Mouse (Mus musculus) megakaryocyte progenitor cell, adult 5-6 weeks (primary cell): Measurements from ENCODE around the gene Flywch1. TPM values are rescaled to one million over a fixed set of nuclear protein-coding genes. Genes with fewer than 3 reads are reported as not detected.

Source experiments
- ATAC-seq: replicated peaks from 2 replicates; pipeline ENCODE4 v1.8.0; 2016; ENCODE audit warnings: mild to moderate bottlenecking, moderate TSS enrichment, inconsistent platforms; ENCODE audit not compliant: poor library complexity
- total RNA-seq, 2 experiments: library from RNA; stranded (forward) in 1 of 2; stranded (reverse) in 1 of 2; fragments of 157-497, 149-512 nt in 1 of 2; fragments of 200-1000 nt in 1 of 2; gene quantifications; 2 replicates each; pipeline versions ENCODE4 v1.2.3 to v1.2.4; 2015 to 2017

Gene Flywch1
- total RNA-seq, 2 experiments from 2014 or later, result 5.1 to 10.6 TPM

GRCm38 (mm10) chr17:23745301-23746251 lies 25.8 kb downstream of the Flywch1 start, which contains the start of gene Kremen2:
Gene Kremen2, minus strand, starts transcription at chr17:23745833.
- no peak for ATAC-seq

GRCm38 (mm10) chr17:23744651-23745050 lies 26.8 kb downstream of the Flywch1 start:
- ATAC-seq, result no peak

- no peak for ATAC-seq
Observed at GRCm38 (mm10) chr17:23744076-23744475, 27.3 kb downstream of the Flywch1 start.

GRCm38 (mm10) chr17:23742941-23743340 lies 28.5 kb downstream of the Flywch1 start:
- ATAC-seq, result no peak

DNA sequence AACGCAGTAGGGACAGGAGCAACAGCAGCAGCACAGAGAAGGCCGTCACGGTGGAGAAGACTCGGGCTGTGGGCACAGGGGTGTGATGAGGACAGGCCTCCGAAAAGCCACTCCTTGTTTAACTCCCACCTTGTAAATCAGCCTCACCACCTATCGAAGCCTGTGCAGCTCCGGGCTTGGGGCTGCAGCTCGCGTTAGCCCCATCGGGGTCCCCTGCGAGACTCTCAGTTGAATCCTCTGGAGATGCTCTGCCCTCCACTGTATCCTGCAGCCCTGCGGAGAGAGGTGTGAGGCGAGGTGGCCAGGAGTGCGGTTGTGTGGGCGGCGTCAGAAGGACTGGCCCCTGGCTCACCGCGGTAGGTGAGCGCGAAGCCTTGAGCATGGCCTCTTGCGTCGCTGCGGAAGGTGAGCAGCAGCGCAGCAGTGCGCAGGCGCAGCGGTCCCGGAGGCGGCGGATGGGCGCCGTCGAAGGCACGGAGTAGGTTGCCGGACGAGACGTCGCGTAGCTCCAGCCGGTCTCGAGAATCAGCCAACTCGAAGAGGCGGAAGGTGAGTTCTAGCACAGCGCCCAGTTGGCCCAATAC lies 29.1 kb downstream of the Flywch1 start:
- no peak for ATAC-seq

- ATAC-seq, result no peak
Observed at GRCm38 (mm10) chr17:23741359-23742209, 29.8 kb downstream of the Flywch1 start.

DNA sequence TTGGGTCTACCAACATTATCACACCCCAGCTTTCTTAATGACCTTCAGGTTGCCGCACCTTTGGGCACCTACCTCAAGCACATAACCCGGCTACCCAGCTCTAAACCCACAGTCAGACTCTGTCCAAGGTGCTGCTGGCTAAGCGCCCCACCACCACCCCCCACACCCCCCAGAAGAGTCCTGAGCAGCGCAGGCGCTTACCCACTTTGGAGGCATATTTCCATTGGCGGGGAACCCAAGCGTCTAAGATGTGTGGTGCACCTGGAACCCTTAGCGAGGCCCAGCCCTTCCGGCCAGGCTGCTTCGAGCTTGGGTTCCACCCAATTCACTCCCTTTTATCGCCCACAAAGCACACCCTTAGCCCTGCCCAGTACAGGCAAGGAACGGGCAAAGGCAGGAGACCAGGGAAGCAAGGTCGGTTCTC lies 30.8 kb downstream of the Flywch1 start, which contains the start of gene Paqr4:
Gene Paqr4, minus strand, starts transcription at position 270 of the 424 bp plus-strand sequence.
- ATAC-seq, result peak; percentile 51

DNA sequence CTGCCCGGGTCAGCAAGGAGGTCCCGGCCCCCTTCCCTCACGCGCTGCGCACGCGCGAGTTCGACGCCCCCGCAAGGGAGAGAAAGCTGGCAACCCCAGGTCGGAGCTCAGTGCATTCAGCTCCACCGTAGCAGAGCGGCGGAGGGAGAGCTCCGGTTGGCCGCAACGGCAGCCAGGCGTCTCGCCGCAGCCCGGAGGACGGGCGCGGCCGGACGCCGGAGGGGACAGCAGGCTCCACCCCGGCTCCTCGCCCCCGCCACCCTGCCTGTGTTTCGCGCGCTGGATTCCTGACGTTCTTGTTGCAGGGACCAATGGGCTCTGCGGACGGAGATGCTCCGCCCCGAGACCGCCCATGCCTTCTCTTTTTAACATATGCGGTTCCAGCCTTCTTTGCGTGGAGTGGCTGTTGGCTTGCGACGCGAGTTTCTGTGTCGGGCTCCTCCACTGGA lies 31.2 kb downstream of the Flywch1 start:
- ATAC-seq, result peak; percentile 78

GRCm38 (mm10) chr17:23739202-23740135 lies 31.9 kb downstream of the Flywch1 start:
- ATAC-seq, result no peak

DNA sequence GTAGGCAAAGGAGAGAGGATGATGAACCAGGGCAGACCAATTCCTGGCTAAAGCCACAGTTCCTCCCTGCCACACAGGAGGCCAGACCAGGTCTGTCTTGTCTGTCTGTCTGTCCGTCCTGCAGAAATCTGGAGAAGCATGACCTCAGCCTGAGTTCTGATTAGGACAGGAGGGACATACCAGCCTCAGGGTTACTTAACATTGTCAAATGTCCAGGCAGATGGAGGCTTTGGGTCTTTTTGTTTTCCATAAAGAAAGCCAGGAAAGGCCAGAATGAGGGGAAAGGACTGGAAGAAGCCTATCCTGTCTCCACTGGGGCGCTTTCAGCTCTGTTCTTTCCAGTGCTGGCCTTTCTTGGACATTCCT lies 32.6 kb downstream of the Flywch1 start:
- ATAC-seq, result no peak

DNA sequence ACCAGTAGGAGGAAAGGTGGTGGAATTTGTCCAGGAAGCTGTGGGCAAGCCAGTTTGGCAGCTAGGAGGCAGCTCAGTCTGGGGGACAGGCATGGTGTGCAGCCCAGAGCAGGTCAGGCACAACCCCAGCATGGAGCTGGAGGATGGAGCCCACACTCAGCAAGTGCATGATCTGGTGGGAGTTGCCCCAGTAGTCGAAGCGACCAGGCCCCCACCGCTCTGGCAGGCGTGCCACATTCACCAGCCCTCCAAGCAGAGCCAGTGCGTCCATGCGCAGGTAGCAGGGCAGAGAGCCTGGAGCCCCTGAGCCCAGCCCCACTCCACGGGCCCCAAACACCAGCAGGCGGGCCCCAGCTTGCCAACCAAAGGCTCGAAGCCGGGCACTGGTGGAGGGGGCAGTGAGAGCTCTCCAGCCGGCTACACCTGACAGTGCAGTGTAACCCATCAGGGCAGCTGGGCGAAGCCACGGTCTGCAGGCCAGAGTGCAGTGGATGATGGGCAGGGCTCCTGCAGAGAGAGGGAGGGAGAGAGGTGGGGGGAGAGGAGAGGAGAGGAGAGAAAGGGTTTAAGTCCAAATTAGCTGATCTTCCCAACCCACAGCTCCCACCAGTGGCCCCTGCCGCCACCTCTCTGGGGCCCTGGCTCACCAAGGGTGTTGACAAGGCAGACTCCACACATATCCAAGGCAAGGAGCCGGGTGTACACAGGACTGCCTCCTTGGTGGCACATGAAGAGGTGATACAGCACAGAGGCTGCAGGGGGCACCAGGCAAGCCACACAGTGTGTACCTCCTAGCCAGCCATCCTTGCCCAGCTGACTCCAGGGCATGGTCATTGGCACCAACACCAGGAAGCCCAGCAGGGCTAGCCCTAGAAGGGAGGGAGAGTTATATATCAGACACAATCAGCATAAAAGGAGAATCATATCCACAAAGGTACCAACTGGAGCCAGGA lies 33.6 kb downstream of the Flywch1 start:
- peak; percentile 40; the same call in 1 of the 2 replicates for ATAC-seq

DNA sequence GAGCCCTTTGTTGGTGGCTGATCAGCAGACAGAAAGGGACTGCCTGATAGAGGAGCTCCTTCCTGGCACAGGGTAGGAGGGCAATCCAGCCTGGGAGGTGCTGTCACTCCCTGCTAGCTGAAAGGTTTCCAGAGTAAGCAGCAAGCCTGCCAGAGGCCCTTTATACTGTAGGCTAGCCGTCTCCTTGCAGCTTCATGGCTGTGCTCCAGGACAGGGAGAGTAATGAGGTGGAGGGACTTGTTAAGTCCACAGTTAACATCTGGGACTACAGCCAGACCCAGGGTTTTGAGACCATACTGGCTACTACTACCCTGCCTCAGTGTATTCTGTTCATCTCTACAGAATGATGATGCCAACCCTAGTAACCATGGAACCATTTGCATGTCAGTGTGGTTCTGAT lies 37.1 kb downstream of the Flywch1 start:
- ATAC-seq, result no peak

DNA sequence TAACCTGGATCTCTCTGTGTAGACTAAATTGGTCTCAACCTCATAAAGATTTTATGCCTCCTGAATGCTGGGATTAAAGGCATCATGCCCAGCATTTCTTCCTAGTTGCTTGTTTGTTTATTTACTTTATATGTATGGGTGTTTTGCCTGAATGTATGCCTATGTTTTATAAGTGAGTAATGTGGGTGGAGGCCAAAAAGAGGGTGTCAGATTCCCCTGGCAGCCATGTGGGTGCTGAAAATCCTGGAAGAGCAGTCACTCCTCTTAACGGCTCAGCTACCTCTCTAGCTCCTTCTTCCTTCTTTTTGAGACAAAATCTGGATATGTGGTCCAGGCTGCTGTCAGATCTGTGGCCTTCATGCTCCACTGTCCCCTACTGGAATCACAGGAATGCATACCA lies 41.0 kb downstream of the Flywch1 start:
- no peak for ATAC-seq

- peak; percentile 82 for ATAC-seq
Observed at GRCm38 (mm10) chr17:23726758-23727142, 44.7 kb downstream of the Flywch1 start.

- peak; percentile 85 for ATAC-seq
Observed at GRCm38 (mm10) chr17:23725999-23726757, 45.2 kb downstream of the Flywch1 start, which contains the start of gene Pkmyt1. Gene Pkmyt1, plus strand, starts transcription at chr17:23726336.

DNA sequence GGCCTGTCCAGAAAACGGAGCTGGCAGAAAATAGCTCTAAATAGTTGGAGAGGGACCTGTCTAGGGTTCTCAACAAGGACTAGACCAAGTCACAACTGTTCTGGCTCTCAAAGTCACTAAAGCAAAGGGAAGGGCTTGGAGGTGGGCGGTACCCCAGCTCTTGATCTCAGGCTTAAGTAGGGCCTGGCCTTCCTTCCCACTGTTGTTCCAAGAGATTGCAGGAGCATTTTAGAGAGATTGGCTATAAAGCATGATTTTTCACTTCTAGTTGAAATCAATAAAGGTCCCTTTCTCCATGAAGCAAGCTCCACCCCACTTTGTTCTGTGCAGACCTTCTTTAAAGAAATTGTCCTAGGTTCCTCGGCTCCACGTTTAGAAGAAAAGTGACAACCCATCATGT lies 45.9 kb downstream of the Flywch1 start:
- ATAC-seq, result no peak

GRCm38 (mm10) chr17:23722376-23723125 lies 48.9 kb downstream of the Flywch1 start, which contains the start of gene 1520401A03Rik:
Gene 1520401A03Rik, minus strand, starts transcription at chr17:23722783.
- ATAC-seq, result no peak
